Comparison of ENCODE assay signal across 18 mouse cellular contexts in the genomic region with DNA sequence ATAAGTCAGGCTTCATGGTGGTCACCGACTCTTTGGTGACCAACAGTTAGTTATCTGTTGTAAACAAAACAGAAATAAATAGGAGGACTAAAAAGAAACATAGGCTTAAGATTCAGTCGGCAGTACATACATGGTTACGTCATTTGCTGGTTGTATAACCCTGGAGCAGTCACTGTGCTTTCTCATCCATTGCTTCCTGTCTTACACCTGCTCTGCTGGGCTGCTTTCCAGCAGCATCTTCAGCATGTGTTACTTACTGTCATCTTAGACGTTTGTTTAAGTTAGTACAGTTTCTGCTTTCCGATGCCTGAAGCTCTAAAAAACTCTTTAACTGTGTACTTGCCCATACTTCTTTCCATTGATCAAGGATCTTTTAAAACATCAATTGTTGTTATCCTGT. TPM values are rescaled to one million over a fixed set of nuclear protein-coding genes. Genes with fewer than 3 reads are reported as not detected.
DNase-seq lines count a peak whose midpoint lies in the region; ATAC-seq lines count a peak whose summit lies in the region.
"Had no signal": no experiment of that assay in that cellular context is flagged by ENCODE, and none has a peak within 500 bp of the region (broad histone marks: within the 10 kb centered on the region; RNA-seq: fewer than 3 reads in every experiment).

No protein-coding gene starts in this region.

- H3K9ac ChIP-seq in hindbrain, embryonic 11.5 days (ENCODE audit: low read depth, low read length) = no peak overlapping the region
- H3K9ac ChIP-seq in hindbrain, embryonic 12.5 days = no peak overlapping the region
- H3K9ac ChIP-seq: heart, embryonic 15.5 days; neural tube, embryonic 15.5 days had no signal

- no peaks in the 10 kb centered on the region for H3K4me1 ChIP-seq in hindbrain, embryonic 11.5 days (replicated peaks; ENCODE audit: control insufficient read depth, insufficient read depth, low read length)
- H3K4me1 ChIP-seq in hindbrain, embryonic 12.5 days = peaks cover 20% of the 10 kb centered on the region; the same call in 1 of the 2 replicates
- H3K4me1 ChIP-seq: heart, embryonic 15.5 days had no signal

- H3K4me3 ChIP-seq in hindbrain, embryonic 11.5 days (ENCODE audit: low read depth, low read length) = no peak overlapping the region
- H3K4me3 ChIP-seq in hindbrain, embryonic 12.5 days = no peak overlapping the region
- H3K4me3 ChIP-seq: heart, embryonic 15.5 days; neural tube, embryonic 15.5 days had no signal

- WGBS in hindbrain, embryonic 11.5 days = 90% methylated on average over 5 of the region's 5 CpGs
- 90% methylated on average over 5 of the region's 5 CpGs for WGBS in hindbrain, embryonic 12.5 days

- no peaks in the 10 kb centered on the region for H3K36me3 ChIP-seq in hindbrain, embryonic 11.5 days (ENCODE audit: control insufficient read depth, insufficient read depth, low read length)
- H3K36me3 ChIP-seq in hindbrain, embryonic 12.5 days = no peaks in the 10 kb centered on the region
- H3K36me3 ChIP-seq: heart, embryonic 15.5 days; neural tube, embryonic 15.5 days had no signal

- H3K9me3 ChIP-seq in hindbrain, embryonic 11.5 days (ENCODE audit: control insufficient read depth, low read length) = no peaks in the 10 kb centered on the region
- no peaks in the 10 kb centered on the region for H3K9me3 ChIP-seq in hindbrain, embryonic 12.5 days (replicated peaks)
- H3K9me3 ChIP-seq: heart, embryonic 15.5 days; neural tube, embryonic 15.5 days had no signal

- H3K4me2 ChIP-seq in hindbrain, embryonic 11.5 days (replicated peaks; ENCODE audit: low read depth, low read length) = no peak overlapping the region
- H3K4me2 ChIP-seq in hindbrain, embryonic 12.5 days (replicated peaks) = no peak overlapping the region
- H3K4me2 ChIP-seq: heart, embryonic 15.5 days; neural tube, embryonic 15.5 days had no signal

- H3K27me3 ChIP-seq in hindbrain, embryonic 11.5 days (ENCODE audit: control insufficient read depth, insufficient read depth, low read length) = no peaks in the 10 kb centered on the region
- no peaks in the 10 kb centered on the region for H3K27me3 ChIP-seq in hindbrain, embryonic 12.5 days
- H3K27me3 ChIP-seq: heart, embryonic 15.5 days; neural tube, embryonic 15.5 days had no signal

- H3K27ac ChIP-seq in hindbrain, embryonic 11.5 days (ENCODE audit: low read depth, low read length) = no peak overlapping the region
- no peak overlapping the region for H3K27ac ChIP-seq in hindbrain, embryonic 12.5 days
- H3K27ac ChIP-seq: heart, embryonic 15.5 days; hindbrain, postnatal 0 days; neural tube, embryonic 15.5 days had no signal

- DNase-seq in cerebellum, adult 11 months = peak; percentile 36
- peak; percentile 33 to 51 for DNase-seq in layer of hippocampus, adult 8-10 months (ENCODE audit: low spot score in 2 of 2)
- DNase-seq in layer of hippocampus, postnatal 10 days (ENCODE audit: low spot score in 2 of 2) = no peak
- DNase-seq in frontal cortex, postnatal 10 days (ENCODE audit: low spot score in 2 of 2) = peak; percentile 10 to 14
- DNase-seq in right cerebral cortex, postnatal 25 days = peak; percentile 64
- no peak for DNase-seq in hindbrain, embryonic 11.5 days (ENCODE audit: low spot score)
- DNase-seq: gastrocnemius, postnatal 25 days; kidney, postnatal 4 days; liver; lung, postnatal 10 days; spleen, adult 18-20 months; thymus, adult 18-20 months had no signal

- ATAC-seq in cerebellum, adult (ENCODE audit: insufficient number of reproducible peaks, low FRiP score, low TSS enrichment) = no peak
- no peak for ATAC-seq in hindbrain, embryonic 11.5 days (ENCODE audit: low FRiP score)
- no peak for ATAC-seq in hindbrain, embryonic 12.5 days (ENCODE audit: low FRiP score)
- ATAC-seq: hindbrain, postnatal 0 days; midbrain, embryonic 16.5 days had no signal

RNA-seq across cellular contexts. Expression of a gene that starts 53.0 kb away (rescaled TPM):
- total RNA-seq in layer of hippocampus, adult 8-10 months (2022) = 100 to 1,000 TPM; 216 to 243 (median 233) TPM
- 100 to 1,000 TPM; 153 to 175 TPM for total RNA-seq in layer of hippocampus, postnatal 10 days (2021)
- 88.8 and 104 TPM in 2 replicates for polyA plus RNA-seq in hindbrain, embryonic 11.5 days (2014; fragmentation: Nextera tagmentation; extraction: Ambion mirVana)
- polyA plus RNA-seq in hindbrain, embryonic 12.5 days (2016; fragmentation: Nextera tagmentation; extraction: Ambion mirVana) = 110 and 111 TPM in 2 replicates

Comparison
In these comparisons a context has a peak if more than half of its experiments do, and no peak if none do; other contexts are left out.
1. DNase-seq: peak in cerebellum, adult 11 months (single experiment), layer of hippocampus, adult 8-10 months (2 of 2), frontal cortex, postnatal 10 days (2 of 2) and right cerebral cortex, postnatal 25 days (single experiment); none in layer of hippocampus, postnatal 10 days (0 of 2) and hindbrain, embryonic 11.5 days (single experiment).